ENCODE assay signal across 23 mouse cellular contexts in the genomic region with DNA sequence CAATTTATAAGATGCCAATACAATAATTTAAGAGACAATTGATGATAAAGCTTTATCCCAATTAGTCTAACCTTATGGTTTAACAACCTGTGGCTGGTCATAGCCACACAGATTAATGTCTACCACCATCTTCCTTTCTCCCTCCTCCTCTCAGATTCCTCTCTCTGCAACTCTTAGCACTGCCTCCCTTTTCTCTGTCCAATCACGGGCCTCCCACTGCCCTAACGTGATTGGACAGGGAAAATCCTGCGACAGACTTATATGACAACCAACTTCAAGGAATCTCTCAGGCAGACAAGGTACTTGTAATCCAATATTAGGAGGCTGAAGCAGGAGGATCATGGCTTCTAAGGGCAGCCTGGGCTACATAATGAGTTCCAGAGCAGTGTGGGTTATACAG.
"Had no signal": no experiment of that assay in that cellular context is flagged by ENCODE, and none has a peak within 500 bp of the region (broad histone marks: within the 10 kb centered on the region; RNA-seq: fewer than 3 reads in every experiment).

No protein-coding gene starts in this region.

- H3K4me1 ChIP-seq: limb, embryonic 10.5 days; liver, embryonic 13.5 days; liver, embryonic 15.5 days had no signal

- H3K9me3 ChIP-seq: heart, embryonic 13.5 days; heart, embryonic 15.5 days; hindbrain, embryonic 10.5 days; hindbrain, embryonic 12.5 days; intestine, embryonic 15.5 days; limb, embryonic 10.5 days; limb, embryonic 12.5 days; liver, embryonic 13.5 days; liver, embryonic 15.5 days had no signal

- H3K27me3 ChIP-seq: heart, embryonic 13.5 days; heart, embryonic 15.5 days; intestine, embryonic 15.5 days; limb, embryonic 12.5 days; liver, embryonic 13.5 days; liver, embryonic 15.5 days had no signal

- H3K36me3 ChIP-seq: heart, embryonic 13.5 days; heart, embryonic 15.5 days; hindbrain, embryonic 10.5 days; hindbrain, embryonic 12.5 days; intestine, embryonic 15.5 days; limb, embryonic 10.5 days; limb, embryonic 12.5 days; liver, embryonic 13.5 days; liver, embryonic 15.5 days had no signal

- H3K4me3 ChIP-seq: gastrocnemius, adult 2 months; heart, adult 2 months; heart, embryonic 13.5 days; heart, embryonic 15.5 days; hindbrain, embryonic 10.5 days; hindbrain, embryonic 12.5 days; intestine, embryonic 15.5 days; layer of hippocampus, adult 2 months; left cerebral cortex, adult 2 months; limb, embryonic 10.5 days; limb, embryonic 12.5 days; liver, embryonic 13.5 days; liver, embryonic 15.5 days had no signal

- DNase-seq: gastrocnemius, adult 2 months; gastrocnemius, postnatal 10 days; gastrocnemius, postnatal 25 days; heart, adult 2 months; heart, postnatal 14 days; heart, postnatal 4 days; kidney, adult 18-20 months; kidney, adult 8-10 months; kidney, postnatal 10 days; kidney, postnatal 25 days; kidney, postnatal 4 days; liver; liver, embryonic 13.5 days had no signal
